Mouse (Mus musculus) C2C12 (cell line): Measurements from ENCODE around the gene Irak4.
A peak's percentile ranks its signal among the peaks of the same experiment; 100 is the strongest.

ENCODE experiments used
- CEBPB ChIP-seq: IDR thresholded peaks from one replicate; pipeline ENCODE4 v1.6.1; 2011; ENCODE audit warnings: low read depth, mild to moderate bottlenecking, control low read depth, moderate library complexity
- CTCF ChIP-seq: IDR thresholded peaks from one replicate; pipeline ENCODE4 v1.5.1; 2011; ENCODE audit not compliant: control insufficient read depth, insufficient read depth, insufficient read length
- MAX ChIP-seq: IDR thresholded peaks from one replicate; pipeline ENCODE4 v1.6.1; 2011; ENCODE audit warnings: mild to moderate bottlenecking, control low read depth
- USF1 ChIP-seq: IDR thresholded peaks from one replicate; pipeline ENCODE4 v1.6.1; 2011; ENCODE audit warnings: low read depth, mild to moderate bottlenecking, control low read depth, moderate library complexity

- TF ChIP-seq CEBPB, result no peak
- TF ChIP-seq CTCF, result peak; percentile 49
- no peak for TF ChIP-seq MAX
- TF ChIP-seq USF1, result no peak
Measured at GRCm38 (mm10) chr15:94601339-94601738, 57.9 kb downstream of the Irak4 start.
